Mouse (Mus musculus): ENCODE results near the gene Stx8. TPM values are rescaled to one million over a fixed set of nuclear protein-coding genes. Genes with fewer than 3 reads are reported as not detected.

Stx8 gene
- polyA plus RNA-seq, 1 experiment: 32.5 TPM

DNA sequence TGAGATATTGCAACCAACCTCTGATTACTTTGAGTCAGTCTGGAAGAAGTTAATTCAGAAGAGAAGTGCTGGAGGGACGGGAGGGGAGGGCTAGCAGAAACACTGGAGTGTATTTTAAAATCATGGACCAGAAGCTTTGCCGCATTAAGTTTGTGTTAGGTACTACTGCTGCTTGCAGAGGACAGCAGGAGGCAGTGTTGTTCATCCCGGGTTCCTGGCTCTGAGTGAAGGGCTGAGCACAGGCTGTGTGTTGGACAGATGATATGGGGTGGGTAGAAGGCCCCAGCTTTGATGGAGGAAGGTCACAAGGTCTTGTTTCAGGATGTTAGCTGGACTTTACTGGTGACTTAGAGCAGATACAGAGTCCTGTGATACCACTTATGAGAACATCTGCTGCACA is 80.9 kb downstream of the Stx8 start:
- no peak overlapping the region for H3K4me3 ChIP-seq
- no peaks in the 10 kb centered on the region for H3K36me3 ChIP-seq (ENCODE audit: control insufficient read depth, insufficient read depth)
- no peaks in the 10 kb centered on the region for H3K79me2 ChIP-seq (ENCODE audit: control insufficient read depth, insufficient read depth)
- H3K27me3 ChIP-seq (ENCODE audit: control insufficient read depth, insufficient read depth, insufficient read length): no peaks in the 10 kb centered on the region
- no peak overlapping the region for H3K4me2 ChIP-seq (ENCODE audit: low read depth)
- TF ChIP-seq E2F4 (IDR thresholded peaks at IDR 0.05; ENCODE audit: insufficient read depth) (no peak), POLR2AphosphoS2 (IDR thresholded peaks at IDR 0.05; ENCODE audit: insufficient read length, low read depth) (no peak), MYOG (IDR thresholded peaks at IDR 0.05; ENCODE audit: control insufficient read depth in 1 of 3, insufficient read depth in 1 of 3, insufficient read length in 2 of 3, low read depth in 2 of 3) (no peak), USF1 (IDR thresholded peaks at IDR 0.05; ENCODE audit: low read depth) (no peak), TCF3 (IDR thresholded peaks at IDR 0.05; ENCODE audit: insufficient read length, low read depth) (no peak), REST (IDR thresholded peaks at IDR 0.05; ENCODE audit: insufficient read depth, insufficient read length) (no peak), CEBPB (IDR thresholded peaks at IDR 0.05; ENCODE audit: insufficient read depth, poor library complexity, severe bottlenecking) (no peak), MAX (IDR thresholded peaks at IDR 0.05; ENCODE audit: low read depth) (no peak), MYOD1 (IDR thresholded peaks at IDR 0.05; ENCODE audit: control insufficient read depth in 1 of 3, insufficient read length in 2 of 3, low read depth in 2 of 3) (no peak), TCF12 (IDR thresholded peaks at IDR 0.05; ENCODE audit: insufficient read depth, poor library complexity, severe bottlenecking) (no peak), SRF (IDR thresholded peaks at IDR 0.05; ENCODE audit: control insufficient read depth, insufficient read length, low read depth) (no peak), POLR2A (IDR thresholded peaks at IDR 0.05; ENCODE audit: insufficient read length, low read depth) (no peak)
- H3ac ChIP-seq (ENCODE audit: control insufficient read depth, insufficient read length): no peak overlapping the region

DNA sequence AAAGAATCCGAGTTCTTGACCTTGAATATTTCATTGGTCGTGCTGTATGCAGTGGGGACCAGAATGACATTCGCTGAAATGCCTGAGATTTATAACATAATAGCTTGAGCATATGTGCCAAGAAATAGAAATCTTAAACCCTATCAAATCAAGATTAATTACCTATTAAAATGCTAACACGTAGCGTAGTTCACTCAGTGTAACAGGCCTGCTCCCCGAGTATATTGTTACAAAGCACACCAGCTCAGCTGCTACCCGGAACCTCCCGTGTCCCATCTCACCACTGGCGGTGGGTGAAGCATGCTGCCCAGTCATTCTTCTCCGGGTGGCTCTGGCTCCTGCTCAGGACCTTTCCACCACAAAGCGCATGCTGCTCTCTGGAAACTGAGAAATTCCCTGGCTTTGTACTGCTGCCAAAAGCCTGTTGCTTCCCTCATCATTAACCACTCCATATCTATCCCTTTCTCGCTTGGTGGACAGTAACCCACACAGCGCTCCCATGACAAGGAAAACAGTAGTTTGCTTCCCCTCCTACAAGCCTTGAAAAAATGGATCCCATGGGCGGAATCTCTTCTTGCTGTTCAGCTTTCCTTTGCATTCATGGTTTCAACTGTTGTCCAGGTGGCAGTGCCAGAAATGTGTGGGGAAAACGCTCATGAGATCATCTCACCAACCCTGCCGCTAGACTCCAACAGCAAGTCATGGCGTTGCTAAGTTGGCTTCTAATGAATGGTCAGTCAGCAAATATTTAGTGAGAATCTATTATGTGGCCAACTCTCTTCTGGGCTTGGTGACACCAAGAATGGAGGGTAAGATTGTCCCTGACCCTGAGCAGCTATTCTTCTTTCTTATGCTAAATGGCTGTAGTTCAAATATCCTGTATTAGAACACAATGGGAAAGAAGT is 83.5 kb downstream of the Stx8 start:
- H3K36me3 ChIP-seq (ENCODE audit: control insufficient read depth, insufficient read depth): no peaks in the 10 kb centered on the region
- H3K4me3 ChIP-seq: no peak overlapping the region
- no peaks in the 10 kb centered on the region for H3K27me3 ChIP-seq (ENCODE audit: control insufficient read depth, insufficient read depth, insufficient read length)
- TF ChIP-seq MYOD1 (IDR thresholded peaks at IDR 0.05; ENCODE audit: control insufficient read depth in 1 of 3, insufficient read length in 2 of 3, low read depth in 2 of 3) (peak in 1 of 3 experiments; percentile 44), POLR2AphosphoS2 (IDR thresholded peaks at IDR 0.05; ENCODE audit: insufficient read length, low read depth) (no peak), MYOG (IDR thresholded peaks at IDR 0.05; ENCODE audit: control insufficient read depth in 1 of 3, insufficient read depth in 1 of 3, insufficient read length in 2 of 3, low read depth in 2 of 3) (peak in 1 of 3 experiments; percentile 34), REST (IDR thresholded peaks at IDR 0.05; ENCODE audit: insufficient read depth, insufficient read length) (no peak), E2F4 (IDR thresholded peaks at IDR 0.05; ENCODE audit: insufficient read depth) (no peak)
- no peak overlapping the region for H3K4me2 ChIP-seq (ENCODE audit: low read depth)
- H3K79me2 ChIP-seq (ENCODE audit: control insufficient read depth, insufficient read depth): no peaks in the 10 kb centered on the region
- no peak overlapping the region for H3ac ChIP-seq (ENCODE audit: control insufficient read depth, insufficient read length)

DNA sequence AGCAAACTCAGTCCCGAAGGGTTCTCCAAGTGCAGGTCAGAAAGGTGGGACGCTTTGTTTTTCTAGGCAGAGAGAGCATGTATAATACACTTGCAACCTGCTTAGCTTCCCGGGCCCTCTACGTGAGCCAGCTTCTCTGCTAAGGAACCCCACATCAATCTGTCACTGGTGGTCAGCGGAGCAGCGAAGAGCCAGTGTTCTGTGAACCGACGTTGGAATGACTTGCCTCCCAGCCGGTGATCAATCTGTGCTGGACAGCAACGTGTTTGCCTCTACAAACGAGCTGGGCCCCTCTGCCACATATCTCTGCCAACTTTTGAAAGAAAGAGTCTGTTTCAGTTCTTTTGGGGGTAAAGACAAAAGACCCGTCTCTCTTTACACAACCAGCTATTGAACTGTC is 84.7 kb downstream of the Stx8 start:
- Histone ChIP-seq H3K79me2 (ENCODE audit: control insufficient read depth, insufficient read depth) (no peaks in the 10 kb centered on the region), H3K4me3 (no peak overlapping the region), H3K36me3 (ENCODE audit: control insufficient read depth, insufficient read depth) (no peaks in the 10 kb centered on the region), H3ac (ENCODE audit: control insufficient read depth, insufficient read length) (no peak overlapping the region), H3K4me2 (ENCODE audit: low read depth) (no peak overlapping the region), H3K27me3 (ENCODE audit: control insufficient read depth, insufficient read depth, insufficient read length) (no peaks in the 10 kb centered on the region)
- TF ChIP-seq TCF3 (IDR thresholded peaks at IDR 0.05; ENCODE audit: insufficient read length, low read depth): no peak
- no peak for TF ChIP-seq MAX (IDR thresholded peaks at IDR 0.05; ENCODE audit: low read depth)

DNA sequence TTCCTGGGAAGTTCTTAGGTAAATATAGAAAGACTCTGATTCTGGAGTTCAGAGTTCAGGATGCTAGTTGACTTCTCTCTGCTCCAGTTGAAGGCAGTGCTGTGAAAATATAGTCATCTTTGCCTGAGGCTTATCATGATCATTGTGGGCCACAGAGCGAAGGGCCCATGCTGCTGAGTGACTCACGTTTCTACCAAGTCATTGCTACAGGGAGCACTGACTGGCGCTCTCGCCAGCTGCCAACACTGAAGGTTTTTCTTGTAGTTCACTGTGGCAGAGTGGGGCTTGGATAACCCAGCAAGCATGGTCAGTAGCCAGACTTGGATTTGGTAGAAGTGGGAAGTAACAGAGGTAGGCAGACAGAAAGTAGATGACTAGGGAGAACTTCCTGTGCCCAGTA is 85.3 kb downstream of the Stx8 start:
- no peaks in the 10 kb centered on the region for H3K36me3 ChIP-seq (ENCODE audit: control insufficient read depth, insufficient read depth)
- H3ac ChIP-seq (ENCODE audit: control insufficient read depth, insufficient read length): no peak overlapping the region
- no peak overlapping the region for H3K4me3 ChIP-seq
- TF ChIP-seq TCF12 (IDR thresholded peaks at IDR 0.05; ENCODE audit: insufficient read depth, poor library complexity, severe bottlenecking) (no peak), MYOD1 (IDR thresholded peaks at IDR 0.05; ENCODE audit: control insufficient read depth in 1 of 3, insufficient read length in 2 of 3, low read depth in 2 of 3) (peak in 1 of 3 experiments; percentile 2)
- no peak overlapping the region for H3K4me2 ChIP-seq (ENCODE audit: low read depth)
- H3K27me3 ChIP-seq (ENCODE audit: control insufficient read depth, insufficient read depth, insufficient read length): no peaks in the 10 kb centered on the region
- H3K79me2 ChIP-seq (ENCODE audit: control insufficient read depth, insufficient read depth): no peaks in the 10 kb centered on the region

DNA sequence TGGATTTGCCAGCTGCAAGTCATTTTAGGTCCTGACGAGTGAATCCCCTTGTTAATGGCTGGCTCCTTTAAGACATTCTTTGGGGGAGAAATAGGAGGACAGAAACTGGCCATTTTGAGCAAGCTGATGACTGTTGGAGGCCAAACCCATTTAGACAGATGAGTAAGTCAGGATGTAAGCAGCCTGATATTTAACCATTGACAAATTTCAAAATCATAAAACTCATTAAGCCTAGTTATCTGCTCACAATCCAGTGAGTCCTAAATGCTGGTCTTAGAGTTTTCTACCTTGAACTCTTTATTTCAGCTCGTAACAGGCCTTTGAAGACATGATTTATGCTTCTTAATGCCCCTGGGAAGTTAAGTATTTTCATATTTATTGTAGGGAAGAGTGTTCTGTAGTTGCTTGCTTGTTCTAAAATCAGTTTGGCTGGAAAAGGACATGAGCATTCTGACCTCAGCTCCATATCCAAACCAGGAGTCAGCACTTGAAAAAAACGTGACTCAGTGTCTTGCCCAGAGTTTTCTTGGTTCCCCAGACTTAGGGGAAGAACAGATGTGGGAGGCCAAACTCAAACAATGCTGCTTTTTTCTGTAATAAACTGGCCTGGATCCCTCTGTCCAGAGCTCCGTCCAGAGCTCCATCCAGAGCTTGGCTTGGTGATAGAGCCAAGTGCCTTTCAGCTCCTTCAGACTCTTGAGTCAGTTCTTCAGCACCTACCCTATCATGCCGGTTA is 92.6 kb downstream of the Stx8 start:
- Histone ChIP-seq H3K4me3 (no peak overlapping the region), H3ac (ENCODE audit: control insufficient read depth, insufficient read length) (no peak overlapping the region), H3K27me3 (ENCODE audit: control insufficient read depth, insufficient read depth, insufficient read length) (no peaks in the 10 kb centered on the region), H3K36me3 (ENCODE audit: control insufficient read depth, insufficient read depth) (no peaks in the 10 kb centered on the region), H3K79me2 (ENCODE audit: control insufficient read depth, insufficient read depth) (no peaks in the 10 kb centered on the region), H3K4me2 (ENCODE audit: low read depth) (no peak overlapping the region)
- TF ChIP-seq E2F4 (IDR thresholded peaks at IDR 0.05; ENCODE audit: insufficient read depth): no peak

Measured in myocyte (in vitro differentiated cells).